Mouse (Mus musculus) layer of hippocampus, postnatal 14 days (tissue): ENCODE measurements at regions not wholly inside any gene's neighbourhood (a gene's known extent, or its start where the extent isn't known, plus 50 kb on each side); places are given as distances from the start of the nearest gene placed in this dataset.
"Not testable (repeated sequence)": the region's sequence is repeated elsewhere in the genome, so short reads cannot be mapped to it uniquely, and the experiment has no call there.

Source experiments
- DNase-seq, 2 experiments: peaks; one replicate each; pipeline ENCODE4 v3.0.0; 2021 to 2022; ENCODE audit warnings: low spot score in 2 of 2, mixed read lengths in 1 of 2

GRCm38 (mm10) chr14:17556458-17556857, 103.6 kb upstream of the Thrb start:
- no peak for DNase-seq

- DNase-seq, result not testable (repeated sequence)
These were observed 100.1 kb upstream of the Thrb start for GRCm38 (mm10) chr14:17560001-17560400.

GRCm38 (mm10) chr14:17567927-17568326, 92.1 kb upstream of the Thrb start:
- DNase-seq, result peak in 1 of 2 experiments; percentile 21

GRCm38 (mm10) chr14:17569087-17569636, 90.9 kb upstream of the Thrb start:
- no peak for DNase-seq

- DNase-seq, result no peak
These were observed 81.3 kb upstream of the Thrb start for GRCm38 (mm10) chr14:17578776-17579175.

- DNase-seq, result no peak
These were observed 70.5 kb upstream of the Thrb start for GRCm38 (mm10) chr14:17589595-17589994.

GRCm38 (mm10) chr14:17599553-17599952, 60.5 kb upstream of the Thrb start:
- DNase-seq, result no peak

- DNase-seq, result peak; percentile 6 to 20
These were observed 57.7 kb upstream of the Thrb start for GRCm38 (mm10) chr14:17602357-17602756.

- DNase-seq, result peak in 1 of 2 experiments; percentile 14
These were observed 54.0 kb upstream of the Thrb start for GRCm38 (mm10) chr14:17606018-17606417.

- peak in 1 of 2 experiments; percentile 52 for DNase-seq
These were observed 52.9 kb upstream of the Thrb start for GRCm38 (mm10) chr14:17607186-17607585.
